24 mouse cellular contexts compared by ENCODE assay signal in genomic region chr6:107536631-107537030, GRCm38 (mm10). TPM values are rescaled to one million over a fixed set of nuclear protein-coding genes. Genes with fewer than 3 reads are reported as not detected.
DNase-seq lines count a peak whose midpoint lies in the region; ATAC-seq lines count a peak whose summit lies in the region.
"Had no signal": no experiment of that assay in that cellular context is flagged by ENCODE, and none has a peak within 500 bp of the region (broad histone marks: within the 10 kb centered on the region; RNA-seq: fewer than 3 reads in every experiment).

No protein-coding gene starts in this region.

- intact Hi-C loops in left cerebral cortex, postnatal 4 days (cut with DNase I) = loop anchor here (10.0 kb wide), 2 partner anchors 518 to 732 kb away; partner anchors contain the start of gene Crbn

- no peak for ATAC-seq in midbrain, embryonic 11.5 days (ENCODE audit: low FRiP score)
- ATAC-seq in midbrain, embryonic 16.5 days = no peak
- ATAC-seq in intestine, embryonic 16.5 days = peak; percentile 73
- ATAC-seq: forebrain, embryonic 14.5 days; forebrain, embryonic 16.5 days had no signal

- no peak overlapping the region for H3K4me3 ChIP-seq in midbrain, embryonic 11.5 days (ENCODE audit: low read depth, low read length)
- no peak overlapping the region for H3K4me3 ChIP-seq in midbrain, embryonic 16.5 days (ENCODE audit: low read depth, low read length)
- H3K4me3 ChIP-seq in intestine, embryonic 16.5 days (ENCODE audit: low read length) = no peak overlapping the region
- H3K4me3 ChIP-seq: embryonic facial prominence, embryonic 13.5 days; embryonic facial prominence, embryonic 15.5 days; erythroblast, embryonic 14.5 days; forebrain, embryonic 10.5 days; forebrain, embryonic 12.5 days had no signal

- no peak overlapping the region for H3K9ac ChIP-seq in midbrain, embryonic 11.5 days (ENCODE audit: low read length)
- no peak overlapping the region for H3K9ac ChIP-seq in midbrain, embryonic 16.5 days (ENCODE audit: low read depth, low read length)
- H3K9ac ChIP-seq in intestine, embryonic 16.5 days (ENCODE audit: low read depth, low read length) = no peak overlapping the region
- H3K9ac ChIP-seq: embryonic facial prominence, embryonic 13.5 days; embryonic facial prominence, embryonic 15.5 days; forebrain, embryonic 12.5 days had no signal

- H3K27me3 ChIP-seq in midbrain, embryonic 11.5 days (ENCODE audit: control insufficient read depth, insufficient read depth, low read length) = no peaks in the 10 kb centered on the region
- no peaks in the 10 kb centered on the region for H3K27me3 ChIP-seq in midbrain, embryonic 16.5 days (ENCODE audit: control insufficient read depth, insufficient read depth, low read depth, low read length)
- no peaks in the 10 kb centered on the region for H3K27me3 ChIP-seq in intestine, embryonic 16.5 days (replicated peaks; ENCODE audit: control insufficient read depth, insufficient read depth, low read length)
- H3K27me3 ChIP-seq: forebrain, embryonic 12.5 days had no signal

- no peaks in the 10 kb centered on the region for H3K9me3 ChIP-seq in midbrain, embryonic 11.5 days (ENCODE audit: control insufficient read depth, low read length)
- no peaks in the 10 kb centered on the region for H3K9me3 ChIP-seq in midbrain, embryonic 16.5 days (replicated peaks; ENCODE audit: control insufficient read depth, low read length, poor library complexity, severe bottlenecking)
- no peaks in the 10 kb centered on the region for H3K9me3 ChIP-seq in intestine, embryonic 16.5 days (ENCODE audit: control insufficient read depth, low read length)
- H3K9me3 ChIP-seq: embryonic facial prominence, embryonic 13.5 days; embryonic facial prominence, embryonic 15.5 days; forebrain, embryonic 10.5 days; forebrain, embryonic 12.5 days had no signal

- H3K4me2 ChIP-seq in midbrain, embryonic 11.5 days = no peak overlapping the region
- H3K4me2 ChIP-seq in midbrain, embryonic 16.5 days (ENCODE audit: low read length) = no peak overlapping the region
- H3K4me2 ChIP-seq in intestine, embryonic 16.5 days (ENCODE audit: low read depth, low read length) = no peak overlapping the region
- H3K4me2 ChIP-seq: embryonic facial prominence, embryonic 13.5 days; embryonic facial prominence, embryonic 15.5 days; forebrain, embryonic 12.5 days had no signal

- H3K36me3 ChIP-seq in midbrain, embryonic 11.5 days (ENCODE audit: control insufficient read depth, insufficient read depth, low read length) = no peaks in the 10 kb centered on the region; the same call in 1 of the 2 replicates
- no peaks in the 10 kb centered on the region for H3K36me3 ChIP-seq in midbrain, embryonic 16.5 days (ENCODE audit: control insufficient read depth, insufficient read depth, low read length)
- no peaks in the 10 kb centered on the region for H3K36me3 ChIP-seq in intestine, embryonic 16.5 days (ENCODE audit: control insufficient read depth, insufficient read depth, low read length)
- H3K36me3 ChIP-seq: embryonic facial prominence, embryonic 13.5 days; embryonic facial prominence, embryonic 15.5 days had no signal

- DNase-seq in midbrain, embryonic 11.5 days (ENCODE audit: low spot score, missing footprints) = peak; percentile 10
- DNase-seq in lung, postnatal 36 days = no peak
- no peak for DNase-seq in left cerebral cortex, postnatal 4 days
- DNase-seq: adrenal gland, adult 2 months; adrenal gland, postnatal 10 days; adrenal gland, postnatal 25 days; cerebellum, adult 11 months; cerebellum, adult 18-20 months; cerebellum, adult 8-10 months; cerebellum, adult 9-11 months; cerebellum, postnatal 14 days; cerebellum, postnatal 36 days; embryo, embryonic 11 days had no signal

- WGBS in midbrain, embryonic 11.5 days = 90% methylated on average over 4 of the region's 4 CpGs
- 94% methylated on average over 4 of the region's 4 CpGs for WGBS in midbrain, embryonic 16.5 days
- 76% methylated on average over 4 of the region's 4 CpGs for WGBS in intestine, embryonic 16.5 days

- H3K4me1 ChIP-seq in midbrain, embryonic 11.5 days (ENCODE audit: control insufficient read depth, insufficient read depth, low read length) = peaks cover 25% of the 10 kb centered on the region
- peaks cover 29% of the 10 kb centered on the region for H3K4me1 ChIP-seq in midbrain, embryonic 16.5 days (ENCODE audit: control insufficient read depth, insufficient read depth, low read length)
- 0 out of 2 replicates have a peak, but pooled peaks cover 3% of the 10 kb centered on the region for H3K4me1 ChIP-seq in intestine, embryonic 16.5 days (ENCODE audit: control insufficient read depth, insufficient read depth, low read length)
- H3K4me1 ChIP-seq: embryonic facial prominence, embryonic 15.5 days had no signal

- H3K27ac ChIP-seq in midbrain, embryonic 11.5 days (ENCODE audit: low read depth, low read length) = no peak overlapping the region
- H3K27ac ChIP-seq in midbrain, embryonic 16.5 days (ENCODE audit: low read length) = no peak overlapping the region
- H3K27ac ChIP-seq in intestine, embryonic 16.5 days (ENCODE audit: low read length) = no peak overlapping the region
- H3K27ac ChIP-seq: embryonic facial prominence, embryonic 13.5 days; embryonic facial prominence, embryonic 15.5 days; forebrain, embryonic 10.5 days; forebrain, embryonic 12.5 days had no signal

RNA-seq across cellular contexts. Expression of gene Lrrn1, which starts 7.1 kb away (rescaled TPM):
- polyA plus RNA-seq in midbrain, embryonic 11.5 days (2014; fragmentation: Nextera tagmentation; extraction: Ambion mirVana) = 129 and 146 TPM in 2 replicates
- polyA plus RNA-seq in midbrain, embryonic 16.5 days (2015; fragmentation: Nextera tagmentation; extraction: Ambion mirVana) = 60.1 and 67.0 TPM in 2 replicates
- 3.9 and 4.6 TPM in 2 replicates for polyA plus RNA-seq in intestine, embryonic 16.5 days (2015; fragmentation: Nextera tagmentation; extraction: Ambion mirVana)
- 10 to 100 TPM; 31.8 to 32.2 TPM for total RNA-seq in left cerebral cortex, postnatal 4 days (2021)
- total RNA-seq: common myeloid progenitor, adult 5-6 weeks; MEL had no signal
- polyA plus RNA-seq: erythroblast, embryonic 14.5 days had no signal

Comparison
In these comparisons a context has a peak if more than half of its experiments do, and no peak if none do; other contexts are left out.
1. RNA of gene Lrrn1, which starts 7.1 kb away (polyA plus RNA-seq): 129 to 146 TPM in midbrain, embryonic 11.5 days and 60.1 to 67.0 TPM in midbrain, embryonic 16.5 days; 3.9 to 4.6 TPM in intestine, embryonic 16.5 days; every median in the first group is over 10 times any median in the second.